Mouse (Mus musculus): ENCODE measurements around the gene Baz2b. TPM values are rescaled to one million over a fixed set of nuclear protein-coding genes. Genes with fewer than 3 reads are reported as not detected.

Gene Baz2b
- total and polyA plus RNA-seq, 3 experiments: 5.7 to 11.4 TPM; not detected in 1

- no peak for TF ChIP-seq ELF1 (IDR thresholded peaks at IDR 0.05; ENCODE audit: low read depth, low read length)
- TF ChIP-seq CHD1 (IDR thresholded peaks at IDR 0.05; ENCODE audit: low read depth, low read length): 0 out of 2 replicates have a peak, but pooled peaks have one; percentile 24
- TF ChIP-seq ZMIZ1 (IDR thresholded peaks at IDR 0.05; ENCODE audit: low read depth, low read length): no peak
- no peak for TF ChIP-seq E2F4 (IDR thresholded peaks at IDR 0.05; ENCODE audit: borderline replicate concordance, low read depth, low read length)
- no peak for TF ChIP-seq HCFC1 (IDR thresholded peaks at IDR 0.05; ENCODE audit: low read depth, low read length)
- no peak for TF ChIP-seq JUND (IDR thresholded peaks at IDR 0.05; ENCODE audit: low read depth, low read length)
- TF ChIP-seq ZNF384 (IDR thresholded peaks at IDR 0.05; ENCODE audit: low read depth, low read length): no peak
- no peak for TF ChIP-seq MAFK (IDR thresholded peaks at IDR 0.05; ENCODE audit: borderline replicate concordance, low read depth, low read length)
- no peak for TF ChIP-seq CHD2 (IDR thresholded peaks at IDR 0.05; ENCODE audit: low read length)
- TF ChIP-seq SIN3A (IDR thresholded peaks at IDR 0.05; ENCODE audit: low read length): peak; percentile 2; the same call in 1 of the 2 replicates
- no peak for DNase-seq (ENCODE audit: low read depth, low spot score)
- Histone ChIP-seq H3K36me3 (ENCODE audit: control insufficient read depth in 1 of 2, insufficient read depth in 2 of 2, low read length in 2 of 2) (peaks cover 9 to 45% of the 10 kb centered on the region in 2 experiments), H3K4me1 (ENCODE audit: control insufficient read depth in 1 of 2, insufficient read depth in 2 of 2, low read length in 2 of 2) (peaks cover 8 to 23% of the 10 kb centered on the region in 2 experiments), H3K4me3 (ENCODE audit: control insufficient read depth in 1 of 2, insufficient read depth in 1 of 2, low read depth in 2 of 2, low read length in 2 of 2) (peak overlapping the region; percentile 89 to 100), H3K27me3 (ENCODE audit: control insufficient read depth in 1 of 2, insufficient read depth in 2 of 2, low read length in 2 of 2) (no peaks in the 10 kb centered on the region), H3K27ac (ENCODE audit: control insufficient read depth, low read depth, low read length) (no peak overlapping the region), H3K9ac (ENCODE audit: control insufficient read depth, low read depth, low read length, poor library complexity, severe bottlenecking) (peak overlapping the region; percentile 100), H3K9me3 (replicated peaks; ENCODE audit: insufficient read depth, low read length) (no peaks in the 10 kb centered on the region), H3K79me2 (ENCODE audit: control insufficient read depth, insufficient read depth, low read length, poor library complexity) (peaks cover 66% of the 10 kb centered on the region)
Measured at GRCm38 (mm10) chr2:60210821-60211220, 1.2 kb upstream of the Baz2b start.

GRCm38 (mm10) chr2:60209122-60209611 lies 472 bp downstream of the Baz2b start:
- peaks cover 53% of the 10 kb centered on the region for H3K79me2 ChIP-seq (ENCODE audit: control insufficient read depth, insufficient read depth, low read length, poor library complexity)
- peak; percentile 70 for DNase-seq (ENCODE audit: low read depth, low spot score)
- H3K27me3 ChIP-seq (ENCODE audit: control insufficient read depth in 1 of 2, insufficient read depth in 2 of 2, low read length in 2 of 2): no peaks in the 10 kb centered on the region
- peak overlapping the region; percentile 94 for H3K9ac ChIP-seq (ENCODE audit: control insufficient read depth, low read depth, low read length, poor library complexity, severe bottlenecking)
- TF ChIP-seq MAX (IDR thresholded peaks at IDR 0.05; ENCODE audit: low read length): 0 out of 2 replicates have a peak, but pooled peaks have one; percentile 8
- TF ChIP-seq UBTF (IDR thresholded peaks at IDR 0.05; ENCODE audit: borderline replicate concordance, insufficient read depth, low read depth, low read length): 0 out of 2 replicates have a peak, but pooled peaks have one; percentile 33
- no peak for TF ChIP-seq GATA1 (IDR thresholded peaks at IDR 0.05; ENCODE audit: low read depth, low read length)
- peak; percentile 76 for TF ChIP-seq ZNF384 (IDR thresholded peaks at IDR 0.05; ENCODE audit: low read depth, low read length)
- no peak for TF ChIP-seq ZC3H11A (IDR thresholded peaks at IDR 0.05; ENCODE audit: low read depth, low read length)
- TF ChIP-seq SMC3 (IDR thresholded peaks at IDR 0.05; ENCODE audit: low read depth, low read length): no peak
- TF ChIP-seq ELF1 (IDR thresholded peaks at IDR 0.05; ENCODE audit: low read depth, low read length): no peak
- no peak for TF ChIP-seq POLR2AphosphoS5 (IDR thresholded peaks at IDR 0.05; ENCODE audit: borderline replicate concordance, low read depth, low read length)
- TF ChIP-seq MAZ (IDR thresholded peaks at IDR 0.05; ENCODE audit: low read depth, low read length): 0 out of 2 replicates have a peak, but pooled peaks have one; percentile 27
- no peak for TF ChIP-seq MYC (IDR thresholded peaks at IDR 0.05; ENCODE audit: low read depth, low read length)
- TF ChIP-seq KAT2A (conservative IDR thresholded peaks at IDR 0.05; ENCODE audit: low read depth, low read length): no peak
- TF ChIP-seq SIN3A (IDR thresholded peaks at IDR 0.05; ENCODE audit: low read length): peak; percentile 74
- TF ChIP-seq ZKSCAN1 (IDR thresholded peaks at IDR 0.05; ENCODE audit: low read depth, low read length): no peak
- TF ChIP-seq MAFK (IDR thresholded peaks at IDR 0.05; ENCODE audit: borderline replicate concordance, low read depth, low read length): no peak
- TF ChIP-seq MXI1 (IDR thresholded peaks at IDR 0.05; ENCODE audit: low read depth, low read length): peak; percentile 54
- TF ChIP-seq GABPA (IDR thresholded peaks at IDR 0.05; ENCODE audit: low read depth, low read length): no peak
- no peak for TF ChIP-seq ZMIZ1 (IDR thresholded peaks at IDR 0.05; ENCODE audit: low read depth, low read length)
- H3K4me1 ChIP-seq (ENCODE audit: control insufficient read depth in 1 of 2, insufficient read depth in 2 of 2, low read length in 2 of 2): peaks cover 12 to 33% of the 10 kb centered on the region in 2 experiments
- peak overlapping the region; percentile 97 to 100 for H3K4me3 ChIP-seq (ENCODE audit: control insufficient read depth in 1 of 2, insufficient read depth in 1 of 2, low read depth in 2 of 2, low read length in 2 of 2)
- H3K9me3 ChIP-seq (replicated peaks; ENCODE audit: insufficient read depth, low read length): no peaks in the 10 kb centered on the region
- peak overlapping the region; percentile 68 for H3K27ac ChIP-seq (ENCODE audit: control insufficient read depth, low read depth, low read length)
- H3K36me3 ChIP-seq (ENCODE audit: control insufficient read depth in 1 of 2, insufficient read depth in 2 of 2, low read length in 2 of 2): peaks cover 2 to 48% of the 10 kb centered on the region in 2 experiments; a peak in 3 of 4 replicates
